Mouse (Mus musculus) forebrain, embryonic 14.5 days (tissue): Measurements from ENCODE around the gene Tusc2. TPM values are rescaled to one million over a fixed set of nuclear protein-coding genes. Genes with fewer than 3 reads are reported as not detected.
A peak's percentile ranks its signal among the peaks of the same experiment; 100 is the strongest.

Experiments used
- ATAC-seq: fragments of 200-750 bp; cut with Nextera tagmentation; 2 replicates; pipeline ENCODE4 v1.8.0; 2017; ENCODE audit warnings: mild to moderate bottlenecking, moderate library complexity
- DNase-seq: peaks from one replicate; pipeline ENCODE4 v3.0.0-alpha.2; 2015; ENCODE audit warnings: low spot score
- H3K27ac ChIP-seq: fragments of 300-500 bp; sonication (generic); 2 replicates; pipeline ENCODE4 v1.5.1; 2014; ENCODE audit warnings: low read depth, mild to moderate bottlenecking, control low read depth, low read length, moderate library complexity
- H3K27me3 ChIP-seq: fragments of 300-500 bp; sonication (generic); replicated peaks from 2 replicates; pipeline ENCODE4 v1.6.1; 2014; ENCODE audit warnings: low read length, control low read depth, mixed read lengths; ENCODE audit not compliant: control insufficient read depth, insufficient read depth
- H3K36me3 ChIP-seq: fragments of 300-500 bp; sonication (generic); 2 replicates; pipeline ENCODE4 v1.6.1; 2014; ENCODE audit warnings: low read length, control low read depth; ENCODE audit not compliant: control insufficient read depth, insufficient read depth
- H3K4me1 ChIP-seq: fragments of 300-500 bp; sonication (generic); 2 replicates; pipeline ENCODE4 v1.6.1; 2014; ENCODE audit warnings: antibody characterized with exemption, low read length, control low read depth; ENCODE audit not compliant: control insufficient read depth, insufficient read depth
- H3K4me2 ChIP-seq: fragments of 300-500 bp; sonication (generic); 2 replicates; pipeline ENCODE4 v1.6.1; 2014; ENCODE audit warnings: mild to moderate bottlenecking, control low read depth, low read length
- H3K4me3 ChIP-seq: fragments of 300-500 bp; sonication (generic); 2 replicates; pipeline ENCODE4 v1.5.1; 2014; ENCODE audit warnings: low read depth, low read length, control low read depth
- H3K9ac ChIP-seq: fragments of 300-500 bp; sonication (generic); 2 replicates; pipeline ENCODE4 v1.6.1; 2014; ENCODE audit warnings: mild to moderate bottlenecking, low read length, control low read depth, moderate library complexity
- H3K9me3 ChIP-seq: fragments of 300-500 bp; sonication (generic); replicated peaks from 2 replicates; pipeline ENCODE4 v1.6.1; 2016; ENCODE audit warnings: low read length, control low read depth, mixed read lengths; ENCODE audit not compliant: control insufficient read depth
- WGBS: fragments of 180-500 bp; shearing (Covaris S2); extraction: QIAGEN DNeasy Blood & Tissue Kit; methylation state at CpG from one replicate; pipeline ENCODE4 v1.1.7; 2014; 5-methylcytosine and 5-hydroxymethylcytosine counted together
- polyA plus RNA-seq: library from polyadenylated mRNA; unstranded; fragments of >200 nt; fragmentation: Nextera tagmentation; extraction: Ambion mirVana; gene quantifications from 2 replicates; pipeline ENCODE4 v1.2.1, GENCODE M21; 2014

Gene Tusc2
- polyA plus RNA-seq, 1 experiment from 2014 or later = 107 TPM

GRCm38 (mm10) chr9:107586974-107587832 lies 24.1 kb downstream of the Tusc2 start, which contains the start of gene Ifrd2:
Gene Ifrd2, plus strand, starts transcription at chr9:107587642.
- Histone ChIP-seq H3K27me3 (no peaks in the 10 kb centered on the region), H3K9ac (peak within 1 kb of the TSS; percentile 69), H3K27ac (peak within 1 kb of the TSS; percentile 11; the same call in 1 of the 2 replicates), H3K9me3 (no peaks in the 10 kb centered on the region), H3K36me3 (peaks cover 34% of the 10 kb centered on the region), H3K4me1 (peaks cover 6% of the 10 kb centered on the region), H3K4me2 (peak within 1 kb of the TSS; percentile 89), H3K4me3 (peak within 1 kb of the TSS; percentile 68)
- WGBS = 14% methylated on average over 46 of the region's 46 CpGs
- DNase-seq (peak; percentile 100), ATAC-seq (peak; percentile 100)

GRCm38 (mm10) chr9:107587833-107588639 lies 25.0 kb downstream of the Tusc2 start:
- H3K27ac ChIP-seq = no peak overlapping the region
- no peaks in the 10 kb centered on the region for H3K9me3 ChIP-seq
- peak overlapping the region; percentile 69 for H3K9ac ChIP-seq
- H3K4me1 ChIP-seq = peaks cover 6% of the 10 kb centered on the region
- WGBS = 5% methylated on average over 33 of the region's 33 CpGs
- H3K36me3 ChIP-seq = peaks cover 36% of the 10 kb centered on the region
- peak overlapping the region; percentile 89 for H3K4me2 ChIP-seq
- peak; percentile 45 for DNase-seq
- peak overlapping the region; percentile 68 for H3K4me3 ChIP-seq
- no peak; the same call in 1 of the 2 replicates for ATAC-seq
- no peaks in the 10 kb centered on the region for H3K27me3 ChIP-seq

GRCm38 (mm10) chr9:107590058-107590772 lies 27.2 kb downstream of the Tusc2 start:
- no peak for DNase-seq
- Histone ChIP-seq H3K9me3 (no peaks in the 10 kb centered on the region), H3K4me1 (peaks cover 6% of the 10 kb centered on the region), H3K9ac (no peak overlapping the region), H3K27ac (no peak overlapping the region), H3K4me2 (no peak overlapping the region), H3K27me3 (no peaks in the 10 kb centered on the region), H3K4me3 (no peak overlapping the region), H3K36me3 (peaks cover 45% of the 10 kb centered on the region)
- no peak for ATAC-seq
- 92% methylated on average over 25 of the region's 25 CpGs for WGBS

- no peak for ATAC-seq
- WGBS = 90% methylated on average over 6 of the region's 6 CpGs
- H3K4me1 ChIP-seq = peaks cover 6% of the 10 kb centered on the region
- H3K4me2 ChIP-seq = no peak overlapping the region
- no peak overlapping the region for H3K27ac ChIP-seq
- no peaks in the 10 kb centered on the region for H3K9me3 ChIP-seq
- no peak overlapping the region for H3K4me3 ChIP-seq
- H3K36me3 ChIP-seq = peaks cover 45% of the 10 kb centered on the region
- no peak for DNase-seq
- no peaks in the 10 kb centered on the region for H3K27me3 ChIP-seq
- no peak overlapping the region for H3K9ac ChIP-seq
Measured at GRCm38 (mm10) chr9:107590773-107591060, 27.7 kb downstream of the Tusc2 start.

- Histone ChIP-seq H3K4me1 (peaks cover 3% of the 10 kb centered on the region), H3K27me3 (no peaks in the 10 kb centered on the region), H3K27ac (0 out of 2 replicates have a peak overlapping the region, but pooled peaks have one; percentile 30), H3K36me3 (peaks cover 45% of the 10 kb centered on the region), H3K9ac (no peak overlapping the region), H3K4me3 (no peak overlapping the region), H3K9me3 (no peaks in the 10 kb centered on the region), H3K4me2 (no peak overlapping the region)
- ATAC-seq (no peak), DNase-seq (peak; percentile 25)
- WGBS = 82% methylated on average over 11 of the region's 11 CpGs
Measured at GRCm38 (mm10) chr9:107593101-107593976, 30.3 kb downstream of the Tusc2 start.

GRCm38 (mm10) chr9:107594281-107595062 lies 31.4 kb downstream of the Tusc2 start:
- ATAC-seq (no peak), DNase-seq (no peak)
- WGBS = 70% methylated on average over 8 of the region's 8 CpGs
- Histone ChIP-seq H3K9ac (no peak overlapping the region), H3K27ac (no peak overlapping the region), H3K4me2 (no peak overlapping the region), H3K4me1 (no peaks in the 10 kb centered on the region), H3K27me3 (no peaks in the 10 kb centered on the region), H3K9me3 (no peaks in the 10 kb centered on the region), H3K36me3 (peaks cover 45% of the 10 kb centered on the region), H3K4me3 (no peak overlapping the region)

- ATAC-seq (no peak), DNase-seq (no peak)
- WGBS = 89% methylated on average over 11 of the region's 11 CpGs
- no peak overlapping the region for H3K27ac ChIP-seq
- H3K4me3 ChIP-seq = no peak overlapping the region
- no peak overlapping the region for H3K4me2 ChIP-seq
- peaks cover 25% of the 10 kb centered on the region for H3K36me3 ChIP-seq
- no peaks in the 10 kb centered on the region for H3K4me1 ChIP-seq
- no peak overlapping the region for H3K9ac ChIP-seq
- H3K27me3 ChIP-seq = no peaks in the 10 kb centered on the region
- no peaks in the 10 kb centered on the region for H3K9me3 ChIP-seq
Measured at GRCm38 (mm10) chr9:107596619-107597569, 33.8 kb downstream of the Tusc2 start.
